Mouse (Mus musculus): ENCODE data around the gene Olfr642.

The Olfr642 gene

DNA sequence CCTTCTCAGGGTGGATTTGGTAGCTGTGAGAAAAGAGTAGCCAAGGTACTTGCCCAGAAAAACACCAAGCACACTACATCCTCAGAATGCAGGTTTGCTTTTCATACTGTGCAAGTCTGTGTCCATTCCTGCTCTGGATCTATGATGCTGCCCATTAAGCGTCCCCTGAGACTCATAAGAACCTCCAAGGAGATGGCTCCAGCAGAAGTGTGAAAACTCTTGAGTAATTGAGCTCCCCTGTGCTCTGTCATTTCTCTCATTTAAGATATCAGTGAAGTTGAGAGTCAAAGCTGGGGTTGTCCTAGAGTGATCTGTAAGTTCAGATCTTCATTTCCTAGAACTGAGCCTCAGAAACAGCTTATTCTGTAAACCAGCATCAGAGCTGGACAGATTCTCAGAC, at the start of gene Olfr642:
Olfr642 (minus strand) TSS at position 101 of the 400 bp plus-strand sequence.
- in situ Hi-C loops (cut with MboI) = no loop called here

DNA sequence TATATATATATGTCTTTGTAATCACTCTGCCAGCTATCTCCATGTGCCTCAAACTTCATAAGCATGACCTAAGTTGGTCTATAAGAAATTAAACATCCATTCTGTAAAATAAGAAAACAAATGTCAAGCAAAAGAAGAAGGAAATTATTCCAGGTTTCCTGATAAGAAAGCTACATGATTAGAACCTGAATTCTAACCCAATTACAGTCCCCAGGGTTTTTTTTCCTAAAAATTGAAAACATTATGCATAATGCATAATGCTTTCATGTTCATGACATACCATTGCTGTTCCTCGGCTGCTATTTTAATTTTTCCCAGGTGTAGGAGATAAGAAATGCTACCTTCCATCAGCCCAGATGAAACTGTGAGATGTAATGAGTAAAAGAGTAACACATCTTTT, 32.9 kb upstream of the Olfr642 start, which contains the start of gene Olfr645:
Olfr645 (minus strand) TSS at position 101 of the 400 bp plus-strand sequence.
- in situ Hi-C loops (cut with MboI) = no loop called here

DNA sequence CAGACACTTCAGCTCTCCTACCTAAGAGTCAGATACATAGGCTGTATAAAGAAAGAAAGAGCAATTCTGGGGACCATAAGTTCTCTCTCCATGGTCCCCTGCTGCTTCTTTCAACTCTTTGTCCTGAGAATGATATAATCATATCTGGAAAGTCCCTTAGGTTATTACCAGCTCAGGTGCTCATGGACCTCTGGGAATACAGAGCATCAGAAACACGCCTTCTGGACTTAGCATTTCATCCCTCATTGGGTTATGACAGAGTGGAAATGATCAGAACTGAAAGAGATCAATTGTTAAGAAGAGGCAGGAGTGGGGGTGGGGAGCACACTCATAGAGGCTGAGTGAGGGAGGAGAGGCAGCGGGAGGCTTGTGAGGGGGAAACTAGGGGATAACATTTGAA, 19.3 kb upstream of the Olfr642 start, which contains the start of gene Olfr644:
Olfr644 (minus strand) TSS at position 101 of the 400 bp plus-strand sequence.
- in situ Hi-C loops (cut with MboI) = no loop called here

DNA sequence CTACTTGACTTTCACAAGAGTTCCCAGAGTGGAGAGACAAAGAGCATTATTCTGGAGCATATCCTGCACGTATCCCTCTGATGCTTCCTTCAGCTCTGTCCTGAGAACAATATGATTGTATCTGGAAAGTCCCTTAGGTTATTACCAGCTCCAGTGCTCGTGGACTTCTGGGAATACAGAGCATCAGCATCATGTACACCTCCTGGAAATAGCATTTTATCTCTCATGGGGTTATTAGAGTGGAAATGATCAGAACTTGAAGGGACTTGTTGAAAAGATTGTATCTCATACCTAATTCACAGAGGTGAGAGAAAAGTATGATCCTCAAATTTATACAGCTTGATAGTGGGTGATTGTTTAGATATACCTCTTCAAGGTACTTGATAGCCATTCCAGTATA, 8.9 kb upstream of the Olfr642 start, which contains the start of gene 4930516K23Rik:
4930516K23Rik (minus strand) TSS at position 101 of the 400 bp plus-strand sequence.
- in situ Hi-C loops (cut with MboI) = no loop called here

DNA sequence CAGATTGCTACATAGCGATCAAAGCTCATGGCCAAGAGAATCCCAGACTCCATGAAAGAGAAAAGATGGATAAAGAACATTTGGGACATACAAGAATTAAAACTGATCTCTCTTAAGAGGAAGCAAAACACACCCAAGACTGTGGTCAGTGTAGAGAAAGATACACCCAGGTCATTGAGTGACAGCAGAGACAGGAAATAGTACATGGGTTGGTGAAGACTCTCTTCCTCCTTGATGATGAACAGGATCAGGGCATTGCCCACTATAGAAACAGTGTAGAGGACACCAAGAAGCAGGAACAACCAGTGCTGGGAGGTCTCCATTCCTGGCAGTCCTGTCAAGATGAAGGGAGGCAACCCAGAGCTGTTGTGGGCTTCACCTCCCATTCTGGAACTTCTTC, 6.7 kb upstream of the Olfr642 start:
- in situ Hi-C loops (cut with MboI) = no loop called here

DNA sequence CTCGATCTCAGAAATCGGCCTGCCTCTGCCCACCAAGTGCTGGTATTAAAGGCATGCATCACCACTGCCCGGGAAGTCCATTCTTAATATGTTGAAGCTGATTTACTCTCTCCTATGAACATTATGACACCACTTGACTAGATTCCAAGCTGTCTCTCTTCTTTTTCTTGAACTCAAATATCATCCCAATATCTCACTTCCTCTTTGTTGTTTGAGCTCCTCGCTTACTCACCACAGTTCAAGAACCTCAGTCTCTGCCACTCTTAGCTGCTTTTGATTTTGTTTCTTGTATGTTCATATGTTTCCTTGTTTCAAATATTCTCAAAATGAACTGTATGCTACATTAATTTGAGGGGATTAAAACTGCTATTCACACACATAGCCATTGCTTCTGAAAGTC, 1.7 kb downstream of the Olfr642 start:
- in situ Hi-C loops (cut with MboI) = no loop called here

DNA sequence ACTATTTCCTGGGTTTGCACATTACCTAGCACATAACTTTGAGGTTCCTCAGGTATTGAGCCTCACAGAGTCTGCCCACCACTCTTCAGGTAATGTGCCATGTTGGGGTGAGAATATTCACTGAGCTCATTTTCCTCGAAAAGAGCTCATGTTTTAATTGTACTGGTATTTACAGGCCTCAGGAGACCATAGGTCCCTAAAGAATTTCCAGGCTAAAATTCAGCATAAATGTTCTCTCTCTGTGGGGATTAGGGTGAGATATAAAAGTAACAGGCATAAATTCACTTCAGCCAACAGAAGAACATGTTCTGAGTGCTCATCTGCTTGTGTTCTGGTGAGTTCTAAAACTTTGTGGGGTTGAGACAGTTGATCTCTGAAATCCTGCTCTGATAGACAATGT, 17.3 kb downstream of the Olfr642 start, which contains the start of gene Olfr641:
Olfr641 (plus strand) TSS at position 301 of the 400 bp plus-strand sequence.
- in situ Hi-C loops (cut with MboI) = no loop called here

DNA sequence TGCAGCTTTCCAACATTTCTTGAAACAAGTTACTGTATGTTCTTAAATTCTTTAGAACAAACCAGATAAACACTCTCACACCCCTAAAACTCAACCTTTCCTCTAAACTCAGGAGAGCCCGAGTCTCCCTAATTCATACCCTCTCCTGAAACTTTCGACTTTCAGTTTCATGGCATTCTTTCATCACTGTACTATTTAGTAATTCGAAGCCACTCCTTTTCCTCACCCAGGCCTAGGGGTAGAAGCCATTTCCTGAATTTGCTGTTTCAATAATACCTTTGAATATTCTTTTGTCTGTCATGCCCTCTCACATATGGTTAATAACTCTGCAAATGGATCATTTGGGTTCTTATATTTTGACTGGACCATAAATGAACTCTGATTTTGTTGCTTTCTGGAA, 25.5 kb downstream of the Olfr642 start:
- in situ Hi-C loops (cut with MboI) = no loop called here

DNA sequence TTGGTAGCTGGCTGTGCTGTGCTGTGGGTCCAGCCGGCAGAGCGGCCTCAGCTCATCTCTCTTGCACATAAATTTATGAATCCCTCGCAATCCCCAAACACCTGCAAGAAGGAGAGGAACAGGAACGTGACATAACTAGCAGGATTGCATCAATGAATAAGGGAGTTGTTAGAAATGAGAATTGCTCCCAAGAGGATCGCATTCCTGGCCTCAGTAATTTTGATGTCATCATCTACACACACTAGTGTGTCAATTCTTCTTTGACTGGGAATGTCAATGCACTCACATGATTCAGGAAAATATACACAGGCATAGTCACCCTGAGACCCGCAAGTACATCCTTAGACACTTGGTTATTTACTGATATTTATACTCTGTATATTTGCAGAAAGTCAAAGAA, 27.0 kb downstream of the Olfr642 start, which contains the start of gene Olfr640:
Olfr640 (minus strand) TSS at position 101 of the 400 bp plus-strand sequence.
- in situ Hi-C loops (cut with MboI) = no loop called here

DNA sequence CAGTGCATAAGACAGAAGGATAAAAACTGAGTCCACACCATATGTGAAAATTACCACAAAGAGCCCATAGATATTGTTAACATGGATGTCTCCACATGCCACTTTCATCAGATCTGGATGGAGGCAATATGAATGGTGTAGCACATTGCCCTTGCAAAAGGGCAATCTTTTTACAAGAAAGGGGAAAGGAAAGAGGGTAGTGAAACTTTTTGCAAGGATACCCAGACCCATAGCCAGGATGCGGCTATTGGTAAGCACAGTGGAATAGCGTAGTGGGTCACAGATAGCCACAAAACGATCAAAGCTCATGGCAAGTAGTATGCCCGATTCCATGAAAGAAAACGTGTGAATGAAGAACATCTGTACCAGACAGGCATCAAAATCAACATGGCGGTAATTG, 30.8 kb downstream of the Olfr642 start:
- in situ Hi-C loops (cut with MboI) = no loop called here

DNA sequence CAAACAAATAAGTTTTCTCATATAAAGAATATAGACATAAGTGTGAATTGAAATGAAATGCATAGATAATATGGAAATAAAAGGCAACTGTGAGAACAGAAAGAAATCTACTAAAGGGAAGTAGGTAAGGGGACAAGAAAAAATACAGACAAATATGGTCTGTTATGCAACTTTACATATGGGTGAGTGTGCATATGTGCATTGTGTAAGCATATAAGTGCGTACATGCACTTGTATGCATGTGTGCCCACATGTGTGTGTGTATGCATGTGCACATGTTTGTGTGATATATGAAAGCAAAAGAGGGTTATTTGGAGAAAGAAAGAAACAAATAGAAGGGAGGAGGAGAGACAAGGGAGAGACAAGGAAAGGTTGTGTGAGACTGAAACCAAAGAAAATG, 33.5 kb downstream of the Olfr642 start:
- in situ Hi-C loops (cut with MboI) = no loop called here

DNA sequence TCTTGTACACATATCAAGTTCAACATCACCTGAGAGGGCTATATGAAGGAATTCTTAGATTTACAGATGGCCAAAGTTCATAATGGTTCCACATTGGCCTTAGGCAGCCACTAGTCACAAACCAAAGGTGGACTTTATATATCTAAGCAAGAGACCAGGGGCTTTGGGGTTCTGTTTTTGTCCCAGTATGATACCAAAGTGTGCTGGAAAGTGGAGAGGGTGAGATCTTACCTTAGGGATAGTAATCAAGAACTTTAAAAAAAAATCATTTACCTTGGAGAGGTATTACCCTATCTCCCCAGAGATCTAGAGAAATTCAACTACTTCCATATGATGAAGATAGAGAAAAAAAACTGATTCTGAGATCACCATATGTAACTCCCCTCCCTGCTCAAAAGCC, 35.3 kb downstream of the Olfr642 start, which contains the start of gene Olfr639:
Olfr639 (minus strand) TSS at position 101 of the 400 bp plus-strand sequence.
- in situ Hi-C loops (cut with MboI) = no loop called here

DNA sequence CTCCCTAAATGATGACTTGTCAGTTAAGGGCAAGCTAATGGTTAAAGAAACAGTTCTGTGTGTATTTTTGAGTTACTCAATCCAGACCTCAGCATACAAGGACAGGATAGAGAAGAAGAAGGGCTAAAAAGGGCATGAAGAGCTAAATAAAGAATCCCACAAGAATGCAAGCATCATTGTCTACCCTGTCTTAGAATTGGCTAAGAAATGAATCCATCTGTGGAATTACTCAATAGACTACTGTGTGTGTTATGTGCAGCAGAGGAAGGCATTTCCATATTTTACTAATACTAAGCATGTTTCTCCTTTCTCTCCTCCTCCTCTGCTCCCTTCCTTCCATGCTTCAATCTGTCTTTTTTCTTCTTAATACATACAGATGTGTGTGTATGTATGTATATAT, 53.3 kb downstream of the Olfr642 start:
- in situ Hi-C loops (cut with MboI) = no loop called here

DNA sequence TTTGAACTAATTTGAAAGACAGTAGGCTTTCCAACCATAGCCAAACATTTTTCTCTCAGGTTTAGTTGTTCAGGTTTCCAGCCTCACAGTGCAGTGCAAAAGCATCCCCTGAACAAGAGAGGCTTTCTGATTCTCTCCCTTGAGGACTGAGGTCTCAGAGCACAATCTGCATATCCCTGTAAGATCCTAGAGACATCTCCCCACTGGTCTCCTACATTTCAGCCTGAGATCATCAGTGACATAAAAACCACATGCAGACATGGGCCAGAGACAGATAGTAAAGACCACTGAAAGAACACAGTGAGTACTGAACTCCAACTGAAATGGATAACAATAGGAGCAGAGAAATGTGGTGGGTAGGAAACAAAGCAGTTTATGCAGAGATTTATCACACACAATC, 54.0 kb downstream of the Olfr642 start, which contains the start of gene Olfr638:
Olfr638 (plus strand) TSS at position 301 of the 400 bp plus-strand sequence.
- in situ Hi-C loops (cut with MboI) = no loop called here

Measured in mature B cell (primary cell).